Mouse (Mus musculus) stomach, embryonic 14.5 days (tissue): ENCODE data around the gene Kcne2. TPM values are rescaled to one million over a fixed set of nuclear protein-coding genes. Genes with fewer than 3 reads are reported as not detected.
A peak's percentile ranks its signal among the peaks of the same experiment; 100 is the strongest.

Experiments
- ATAC-seq: fragments of 200-750 bp; cut with Nextera tagmentation; 2 replicates; pipeline ENCODE4 v1.8.0; 2017; ENCODE audit warnings: low read depth, moderate TSS enrichment; ENCODE audit not compliant: insufficient number of reproducible peaks, insufficient read depth, low FRiP score
- H3K27ac ChIP-seq: fragments of 300-500 bp; sonication (generic); 2 replicates; pipeline ENCODE4 v1.5.1; 2014; ENCODE audit warnings: mild to moderate bottlenecking, low read length, moderate library complexity, mixed read lengths
- H3K27me3 ChIP-seq: fragments of 300-500 bp; sonication (generic); 2 replicates; pipeline ENCODE4 v1.6.1; 2014; ENCODE audit warnings: low read length, control low read depth, mixed read lengths; ENCODE audit not compliant: control insufficient read depth, insufficient read depth
- H3K36me3 ChIP-seq: fragments of 300-500 bp; sonication (generic); 2 replicates; pipeline ENCODE4 v1.6.1; 2014; ENCODE audit warnings: mild to moderate bottlenecking, control low read depth, low read length, moderate library complexity, mixed read lengths; ENCODE audit not compliant: control insufficient read depth, insufficient read depth
- H3K4me1 ChIP-seq: fragments of 300-500 bp; sonication (generic); 2 replicates; pipeline ENCODE4 v1.6.1; 2014; ENCODE audit warnings: low read length, control low read depth, mixed read lengths; ENCODE audit not compliant: control insufficient read depth, insufficient read depth
- H3K4me2 ChIP-seq: fragments of 300-500 bp; sonication (generic); replicated peaks from 2 replicates; pipeline ENCODE4 v1.6.1; 2014; ENCODE audit warnings: low read depth, low read length, control low read depth
- H3K4me3 ChIP-seq: fragments of 300-500 bp; sonication (generic); 2 replicates; pipeline ENCODE4 v1.5.1; 2014; ENCODE audit warnings: low read depth, low read length, control low read depth
- H3K9ac ChIP-seq: fragments of 300-500 bp; sonication (generic); replicated peaks from 2 replicates; pipeline ENCODE4 v1.6.1; 2014; ENCODE audit warnings: low read depth, mild to moderate bottlenecking, control low read depth, low read length, moderate library complexity, mixed read lengths
- H3K9me3 ChIP-seq: fragments of 300-500 bp; sonication (generic); 2 replicates; pipeline ENCODE4 v1.6.1; 2016; ENCODE audit warnings: low read depth, low read length, control low read depth; ENCODE audit not compliant: control insufficient read depth
- whole genome bisulfite sequencing: fragments of 180-500 bp; shearing (Covaris S2); extraction: QIAGEN DNeasy Blood & Tissue Kit; methylation state at CpG from one replicate; pipeline ENCODE4 v1.1.7; 2014; 5-methylcytosine and 5-hydroxymethylcytosine counted together
- polyA plus RNA-seq: library from polyadenylated mRNA; unstranded; fragments of >200 nt; fragmentation: Nextera tagmentation; extraction: Ambion mirVana; gene quantifications from 2 replicates; pipeline ENCODE4 v1.2.1, GENCODE M21; 2014

Gene Kcne2
- polyA plus RNA-seq, 1 experiment from 2014 or later: 1.8 TPM

- Histone ChIP-seq H3K27ac (no peak overlapping the region), H3K36me3 (no peaks in the 10 kb centered on the region; the same call in none of the 2 replicates), H3K4me2 (no peak overlapping the region), H3K4me3 (no peak overlapping the region), H3K9ac (no peak overlapping the region), H3K9me3 (no peaks in the 10 kb centered on the region), H3K4me1 (no peaks in the 10 kb centered on the region), H3K27me3 (no peaks in the 10 kb centered on the region)
- ATAC-seq: no peak
- 74% methylated on average over 7 of the region's 7 CpGs for WGBS
These were observed 24.0 kb downstream of the Kcne2 start for GRCm38 (mm10) chr16:92316049-92316738.

- H3K4me1 ChIP-seq: 0 out of 2 replicates have a peak, but pooled peaks cover 2% of the 10 kb centered on the region
- H3K4me2 ChIP-seq: no peak overlapping the region
- H3K4me3 ChIP-seq: no peak overlapping the region
- ATAC-seq: 0 out of 2 replicates have a peak, but pooled peaks have one; percentile 42
- no peak overlapping the region for H3K27ac ChIP-seq
- no peaks in the 10 kb centered on the region for H3K36me3 ChIP-seq
- 61% methylated on average over 20 of the region's 20 CpGs for WGBS
- H3K9ac ChIP-seq: no peak overlapping the region
- no peaks in the 10 kb centered on the region for H3K27me3 ChIP-seq
- no peaks in the 10 kb centered on the region for H3K9me3 ChIP-seq
These were observed 27.3 kb downstream of the Kcne2 start for GRCm38 (mm10) chr16:92319353-92320109.

GRCm38 (mm10) chr16:92320361-92320760, 28.2 kb downstream of the Kcne2 start:
- no peaks in the 10 kb centered on the region for H3K27me3 ChIP-seq
- H3K36me3 ChIP-seq: no peaks in the 10 kb centered on the region
- no peak overlapping the region for H3K27ac ChIP-seq
- 0 out of 2 replicates have a peak, but pooled peaks cover 3% of the 10 kb centered on the region for H3K4me1 ChIP-seq
- 82% methylated on average over 3 of the region's 3 CpGs for WGBS
- no peak overlapping the region for H3K9ac ChIP-seq
- H3K4me3 ChIP-seq: no peak overlapping the region
- ATAC-seq: no peak
- no peaks in the 10 kb centered on the region for H3K9me3 ChIP-seq
- no peak overlapping the region for H3K4me2 ChIP-seq

- Histone ChIP-seq H3K27ac (no peak within 1 kb of the TSS), H3K9ac (no peak within 1 kb of the TSS), H3K9me3 (no peaks in the 10 kb centered on the region), H3K4me1 (0 out of 2 replicates have a peak, but pooled peaks cover 3% of the 10 kb centered on the region), H3K36me3 (no peaks in the 10 kb centered on the region), H3K4me2 (no peak within 1 kb of the TSS), H3K27me3 (no peaks in the 10 kb centered on the region), H3K4me3 (no peak within 1 kb of the TSS)
- no peak for ATAC-seq
- WGBS: 88% methylated on average over 8 of the region's 8 CpGs
These were observed 29.2 kb downstream of the Kcne2 start, which contains the start of gene Fam243 for GRCm38 (mm10) chr16:92321341-92321740. Fam243 (minus strand) TSS chr16:92321441.

- Histone ChIP-seq H3K9ac (no peak overlapping the region), H3K4me3 (no peak overlapping the region), H3K4me2 (no peak overlapping the region), H3K9me3 (no peaks in the 10 kb centered on the region), H3K4me1 (0 out of 2 replicates have a peak, but pooled peaks cover 3% of the 10 kb centered on the region), H3K27ac (no peak overlapping the region), H3K27me3 (no peaks in the 10 kb centered on the region), H3K36me3 (no peaks in the 10 kb centered on the region)
- 46% methylated on average over 7 of the region's 7 CpGs for whole genome bisulfite sequencing
- ATAC-seq: 0 out of 2 replicates have a peak, but pooled peaks have one; percentile 28
These were observed 32.3 kb downstream of the Kcne2 start for GRCm38 (mm10) chr16:92324309-92325061.

- H3K4me2 ChIP-seq: no peak overlapping the region
- H3K9ac ChIP-seq: no peak overlapping the region
- H3K36me3 ChIP-seq: no peaks in the 10 kb centered on the region
- 0 out of 2 replicates have a peak, but pooled peaks cover 3% of the 10 kb centered on the region for H3K4me1 ChIP-seq
- no peaks in the 10 kb centered on the region for H3K9me3 ChIP-seq
- H3K27me3 ChIP-seq: no peaks in the 10 kb centered on the region
- no peak overlapping the region for H3K27ac ChIP-seq
- ATAC-seq: no peak
- H3K4me3 ChIP-seq: no peak overlapping the region
- 65% methylated on average over 1 of the region's 1 CpGs for WGBS
These were observed 32.8 kb downstream of the Kcne2 start for GRCm38 (mm10) chr16:92325062-92325406.

GRCm38 (mm10) chr16:92327911-92328310, 35.7 kb downstream of the Kcne2 start:
- Histone ChIP-seq H3K36me3 (no peaks in the 10 kb centered on the region), H3K4me2 (no peak overlapping the region), H3K4me3 (no peak overlapping the region), H3K27me3 (no peaks in the 10 kb centered on the region), H3K27ac (no peak overlapping the region), H3K4me1 (0 out of 2 replicates have a peak, but pooled peaks cover 3% of the 10 kb centered on the region), H3K9ac (no peak overlapping the region), H3K9me3 (no peaks in the 10 kb centered on the region)
- no peak for ATAC-seq
- WGBS: 85% methylated on average over 10 of the region's 10 CpGs

- no peak overlapping the region for H3K9ac ChIP-seq
- WGBS: 81% methylated on average over 5 of the region's 5 CpGs
- no peak for ATAC-seq
- H3K4me3 ChIP-seq: no peak overlapping the region
- H3K4me1 ChIP-seq: 0 out of 2 replicates have a peak, but pooled peaks cover 4% of the 10 kb centered on the region
- no peaks in the 10 kb centered on the region for H3K36me3 ChIP-seq
- H3K27ac ChIP-seq: no peak overlapping the region
- no peaks in the 10 kb centered on the region for H3K9me3 ChIP-seq
- no peaks in the 10 kb centered on the region for H3K27me3 ChIP-seq
- no peak overlapping the region for H3K4me2 ChIP-seq
These were observed 38.8 kb downstream of the Kcne2 start for GRCm38 (mm10) chr16:92330966-92331365.
